Mouse (Mus musculus) cerebellum, postnatal 10 days (tissue): ENCODE results near the gene Ppcs.
A peak's percentile ranks its signal among the peaks of the same experiment; 100 is the strongest.

Experiments
- DNase-seq, 2 experiments: peaks; one replicate each; pipeline ENCODE4 v3.0.0; 2021; ENCODE audit warnings: mixed read lengths in 2 of 2

The Ppcs gene

DNA sequence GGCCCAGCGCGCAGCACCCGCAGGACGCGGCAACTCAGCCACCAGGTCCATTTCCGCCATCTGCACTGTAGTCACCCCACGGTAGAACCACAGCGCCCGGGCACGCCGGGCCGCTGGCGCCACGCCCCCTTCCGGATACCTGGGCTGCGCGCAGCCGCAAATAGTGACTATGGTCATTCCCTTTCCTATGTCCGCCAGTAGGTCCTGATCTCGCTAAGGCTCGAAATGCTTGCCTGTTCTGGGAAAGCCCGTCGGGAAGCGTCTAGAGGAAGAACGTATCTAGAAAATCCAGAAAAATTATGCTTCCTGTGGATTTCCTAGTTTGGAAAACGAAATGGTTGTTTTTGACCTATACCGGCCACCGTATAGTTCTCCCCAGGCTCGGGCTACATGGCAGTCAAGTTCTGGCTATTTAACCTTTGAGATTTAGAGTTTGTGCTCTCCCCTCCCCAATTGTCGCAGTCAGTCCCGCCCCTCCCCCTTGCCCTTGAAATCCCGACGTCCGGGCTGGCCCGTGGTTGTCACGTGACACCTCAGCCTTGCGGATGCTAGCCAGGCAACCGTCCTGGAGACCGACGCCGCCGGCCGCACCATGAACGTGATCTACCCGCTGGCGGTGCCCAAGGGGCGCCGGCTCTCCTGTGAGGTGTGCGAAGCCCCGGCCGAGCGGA, at the start of gene Ppcs, which contains the start of gene Zmynd12:
Ppcs (minus strand) TSS at position 127 of the 671 bp plus-strand sequence.
Zmynd12 (plus strand) TSS at position 521 of the 671 bp plus-strand sequence.
- peak; percentile 95 to 96 for DNase-seq

DNA sequence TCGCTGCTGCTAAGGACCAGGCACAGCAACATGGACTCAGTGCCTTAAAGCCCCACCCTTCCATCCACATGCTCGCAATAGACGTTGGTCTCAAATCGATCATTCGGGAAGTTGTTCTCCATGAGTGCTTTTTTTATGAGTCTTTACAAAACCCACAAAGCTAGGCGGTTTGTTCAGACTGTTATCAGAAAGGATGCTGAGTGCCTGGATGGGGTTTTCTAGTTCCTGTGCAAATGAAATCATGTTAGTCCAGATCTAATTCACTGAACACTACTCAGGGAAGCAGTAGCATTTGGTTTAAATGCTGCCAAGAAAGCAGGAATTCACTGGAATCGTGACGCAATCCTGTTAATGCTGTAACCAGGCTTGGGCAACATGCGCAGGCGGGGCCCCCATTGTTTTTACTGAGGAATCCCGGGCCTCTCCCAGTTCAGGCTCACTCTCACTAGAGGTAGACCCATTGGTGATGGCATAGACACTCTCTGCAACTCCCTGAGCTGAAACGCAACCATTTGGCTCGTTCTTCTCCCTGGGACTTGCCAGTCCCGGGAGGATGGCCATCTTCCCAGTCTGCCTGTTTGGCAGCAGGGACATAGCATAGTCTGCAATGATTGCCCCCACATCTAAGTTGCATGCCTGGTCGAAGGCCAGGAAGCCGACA, 45.6 kb upstream of the Ppcs start:
- peak; percentile 79 to 85 for DNase-seq

DNA sequence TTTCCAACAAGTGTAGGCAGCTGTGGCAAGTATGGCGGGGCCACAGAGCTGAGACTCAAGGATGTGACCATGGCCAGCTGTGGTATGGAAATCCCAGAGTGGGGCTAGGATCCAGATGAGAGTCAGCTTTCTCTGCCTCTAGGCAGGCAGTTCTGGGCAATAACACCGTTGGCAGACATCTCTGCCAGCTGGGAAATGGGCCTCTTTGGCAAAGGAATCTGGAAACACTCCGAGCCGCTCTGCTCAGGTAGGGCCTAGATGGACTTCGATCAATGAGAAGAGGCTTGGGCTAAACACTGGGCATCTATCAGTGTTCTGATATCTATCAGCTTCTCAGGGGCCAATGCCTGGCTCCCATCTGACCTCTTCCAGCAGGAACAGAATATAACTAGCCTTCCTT, 43.6 kb upstream of the Ppcs start:
- DNase-seq = peak; percentile 62 to 69

GRCm38 (mm10) chr4:119463756-119464419, 41.7 kb upstream of the Ppcs start:
- peak; percentile 35 to 36 for DNase-seq

GRCm38 (mm10) chr4:119462858-119463755, 40.9 kb upstream of the Ppcs start:
- DNase-seq = peak; percentile 97 to 98

GRCm38 (mm10) chr4:119462457-119462856, 40.2 kb upstream of the Ppcs start:
- DNase-seq = no peak

GRCm38 (mm10) chr4:119460728-119461141, 38.5 kb upstream of the Ppcs start:
- peak; percentile 89 to 90 for DNase-seq

DNA sequence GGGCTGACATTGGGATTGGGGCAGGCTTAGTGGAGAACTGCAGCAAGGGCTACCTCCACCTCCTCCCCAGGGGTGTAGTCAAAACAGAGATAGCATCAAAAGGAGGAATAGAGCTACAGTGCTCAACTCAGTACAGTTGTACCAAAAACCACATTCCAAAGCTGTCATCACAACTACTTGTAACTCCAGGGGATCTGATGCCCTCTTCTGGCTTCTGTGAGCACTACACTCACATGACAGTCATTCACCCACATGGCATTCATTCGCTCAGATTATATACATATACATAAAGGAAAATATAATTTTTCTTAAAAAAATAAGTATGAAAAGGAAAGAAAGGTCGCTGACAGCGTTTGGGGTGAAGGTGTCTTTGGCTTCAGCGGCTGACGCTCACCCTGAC, 38.1 kb upstream of the Ppcs start:
- DNase-seq = peak; percentile 70 to 79

DNA sequence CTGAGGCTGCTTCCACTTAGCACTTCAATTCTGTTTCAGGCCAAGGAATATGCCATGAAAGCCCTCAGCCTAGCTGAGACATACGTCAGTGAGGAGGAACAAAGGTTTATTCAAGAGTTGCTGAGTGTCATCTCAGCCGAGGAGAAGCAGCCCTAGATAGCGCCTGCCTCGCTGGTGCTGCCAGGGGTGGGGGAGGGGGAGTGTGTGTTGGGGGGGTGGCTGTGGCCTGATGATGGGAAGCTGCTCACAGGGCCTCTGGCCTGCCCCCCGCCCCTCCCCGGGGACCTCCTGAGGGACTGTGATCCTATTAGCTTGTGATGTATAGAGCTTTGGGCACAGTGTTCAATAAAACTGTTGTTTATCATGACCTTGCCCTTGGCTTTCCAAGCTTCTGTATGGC, 31.3 kb upstream of the Ppcs start:
- DNase-seq = peak; percentile 30 to 39

- no peak for DNase-seq
Observed at GRCm38 (mm10) chr4:119453128-119453527, 30.9 kb upstream of the Ppcs start.

GRCm38 (mm10) chr4:119450436-119450835, 28.2 kb upstream of the Ppcs start:
- DNase-seq = no peak

DNA sequence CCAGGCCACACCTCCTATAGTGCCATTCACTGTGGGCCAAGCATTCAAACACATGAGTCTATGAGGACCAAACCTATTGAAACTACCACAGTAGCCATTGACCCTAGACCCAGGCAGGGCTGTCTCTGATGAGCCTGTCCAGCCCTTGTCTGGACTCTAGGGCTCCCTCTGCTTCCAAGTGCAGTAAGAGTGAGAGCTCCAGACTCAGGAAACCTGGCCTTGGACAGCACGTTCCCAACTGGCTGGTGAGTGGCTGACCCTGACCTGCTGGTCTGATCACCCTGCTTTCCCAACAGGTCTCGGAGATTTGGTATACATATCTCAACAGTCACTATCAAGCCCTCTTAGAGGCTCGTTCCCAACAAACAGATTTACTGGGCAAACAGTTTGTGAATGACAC, 25.6 kb upstream of the Ppcs start:
- DNase-seq = no peak

DNA sequence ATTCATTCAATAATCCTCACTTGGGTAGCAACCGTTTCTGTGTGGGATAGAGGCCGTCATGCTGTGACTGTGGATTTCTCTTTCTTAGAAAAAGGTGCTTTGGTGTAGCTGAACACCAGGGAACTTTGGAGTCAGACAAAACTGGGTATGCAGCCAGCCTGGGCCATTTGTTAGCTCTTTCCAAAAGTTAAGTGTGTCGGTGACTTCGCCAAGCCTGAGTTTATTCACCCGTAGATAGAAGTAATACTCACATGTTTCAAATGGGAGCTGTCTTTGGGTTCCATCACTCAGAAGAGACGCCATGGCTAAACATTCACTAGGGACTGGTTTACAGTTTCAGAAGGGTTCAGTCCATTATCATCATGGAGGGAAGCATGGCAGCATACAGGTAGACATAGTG, 25.0 kb upstream of the Ppcs start:
- DNase-seq = no peak

- DNase-seq = no peak
Observed at GRCm38 (mm10) chr4:119442539-119442938, 20.3 kb upstream of the Ppcs start.

GRCm38 (mm10) chr4:119441836-119442235, 19.6 kb upstream of the Ppcs start:
- no peak for DNase-seq

DNA sequence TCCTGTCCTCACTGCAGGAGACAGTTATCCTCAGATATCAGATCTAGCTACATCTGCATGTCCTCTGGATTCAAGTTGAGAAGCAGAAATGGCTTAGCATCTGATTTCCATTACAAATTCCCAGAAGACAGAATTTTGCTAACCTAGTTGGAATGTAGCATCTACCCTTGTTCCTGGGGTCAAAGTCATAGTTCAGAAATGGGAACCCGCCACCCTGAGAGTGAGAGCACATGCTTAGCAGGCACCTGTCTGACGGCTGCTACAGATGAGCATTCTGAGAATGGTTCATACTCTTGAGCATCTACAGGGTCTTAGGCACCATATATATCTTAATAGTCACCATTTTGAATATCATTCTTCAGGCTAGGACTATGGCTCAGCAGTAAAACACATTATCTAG, 15.7 kb upstream of the Ppcs start:
- DNase-seq = no peak

- DNase-seq = peak; percentile 86 to 87
Observed at GRCm38 (mm10) chr4:119430678-119431077, 8.5 kb upstream of the Ppcs start.

GRCm38 (mm10) chr4:119427680-119428079, 5.5 kb upstream of the Ppcs start:
- DNase-seq = peak; percentile 17 to 26

DNA sequence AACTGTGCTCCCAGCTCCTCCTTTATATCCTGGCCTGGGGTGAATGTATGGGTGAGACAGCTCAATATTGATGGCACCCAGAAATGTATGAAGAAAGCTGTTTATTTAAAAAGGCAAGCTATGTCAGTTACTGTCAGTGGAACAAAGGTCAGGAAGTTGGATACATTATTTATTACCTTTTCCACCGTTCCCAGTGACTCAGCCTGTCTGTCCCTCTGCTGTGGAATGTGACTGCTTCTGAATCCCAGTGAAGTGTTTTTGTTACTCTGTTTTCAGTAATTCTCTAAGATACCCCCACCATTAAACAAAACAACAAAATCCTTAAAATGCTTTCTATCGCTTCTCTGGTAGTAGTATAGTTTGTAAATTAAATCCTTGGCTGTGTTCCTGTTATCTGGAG, 3.4 kb upstream of the Ppcs start:
- DNase-seq = no peak

- DNase-seq = no peak
Observed at GRCm38 (mm10) chr4:119425077-119425476, 2.9 kb upstream of the Ppcs start.

DNA sequence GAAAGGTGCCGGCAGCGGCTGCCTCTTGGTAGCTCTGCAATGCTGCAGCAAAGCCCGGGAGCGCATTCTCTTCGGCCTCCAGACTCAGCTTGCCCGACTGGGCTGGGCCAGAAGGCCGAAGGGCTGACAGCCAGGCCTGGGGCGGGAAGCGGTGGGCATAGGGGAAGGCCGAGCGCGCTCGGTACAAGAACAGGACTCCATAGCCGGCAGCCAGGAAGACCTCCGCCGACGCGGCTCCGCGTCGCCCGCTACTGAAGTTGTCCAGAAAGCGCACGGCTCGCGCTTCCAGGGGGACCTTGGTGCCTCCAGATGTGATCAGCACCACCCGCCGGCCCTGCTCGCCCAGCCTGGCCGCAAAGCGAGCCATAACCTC, 313 bp downstream of the Ppcs start:
- DNase-seq = peak; percentile 74 to 77

DNA sequence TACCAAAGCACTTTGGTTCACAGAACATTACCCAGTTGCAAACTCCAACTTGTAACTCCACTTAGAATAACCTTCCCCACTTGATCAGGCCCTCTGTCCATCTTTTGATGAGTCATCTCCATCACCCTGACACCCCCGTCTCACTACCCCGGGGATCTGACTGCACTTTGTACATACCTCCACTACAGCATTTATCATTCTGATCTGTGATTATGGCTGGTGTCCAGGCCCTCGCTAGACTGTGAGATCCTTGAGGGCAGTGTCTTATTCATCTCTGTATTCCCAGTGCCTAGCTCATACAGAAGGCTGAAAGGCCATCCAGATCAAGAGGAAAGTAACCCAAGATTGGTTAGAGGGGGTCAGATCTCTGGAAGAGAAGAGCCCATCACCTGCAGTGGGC, 1.0 kb downstream of the Ppcs start:
- no peak for DNase-seq

DNA sequence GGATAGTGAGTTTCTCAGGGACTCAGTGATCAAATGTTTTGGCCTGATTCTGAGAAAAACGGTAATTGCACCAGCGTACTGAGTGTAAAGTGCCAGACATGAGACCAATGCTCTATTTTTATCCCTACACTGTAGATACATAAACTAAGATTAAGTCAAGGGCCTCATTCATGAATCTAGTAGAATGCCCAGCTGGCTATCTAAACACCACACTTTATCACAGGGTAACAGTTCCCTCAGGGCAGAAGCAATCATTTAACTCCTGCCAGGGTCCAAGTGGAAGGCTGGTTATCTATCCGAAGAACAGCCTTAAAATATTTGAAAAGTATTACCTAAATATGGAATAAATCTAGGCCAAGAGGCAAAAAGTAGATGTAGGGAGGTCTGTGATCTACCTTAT, 4.3 kb downstream of the Ppcs start:
- DNase-seq = no peak
